Mouse (Mus musculus) mouse trophoblast stem cell (cell line): ENCODE results near the gene Gng13.
"Not testable (repeated sequence)": the region's sequence is repeated elsewhere in the genome, so short reads cannot be mapped to it uniquely, and the experiment has no call there.

Experiments
- in situ Hi-C, 2 experiments: fragments of 300-500 bp; cut with MseI, MboI; formaldehyde crosslinking; loops; 2 replicates in 1 of 2; 3 replicates in 1 of 2; pipeline ENCODE4 v1.15.1; 2025

The Gng13 gene

DNA sequence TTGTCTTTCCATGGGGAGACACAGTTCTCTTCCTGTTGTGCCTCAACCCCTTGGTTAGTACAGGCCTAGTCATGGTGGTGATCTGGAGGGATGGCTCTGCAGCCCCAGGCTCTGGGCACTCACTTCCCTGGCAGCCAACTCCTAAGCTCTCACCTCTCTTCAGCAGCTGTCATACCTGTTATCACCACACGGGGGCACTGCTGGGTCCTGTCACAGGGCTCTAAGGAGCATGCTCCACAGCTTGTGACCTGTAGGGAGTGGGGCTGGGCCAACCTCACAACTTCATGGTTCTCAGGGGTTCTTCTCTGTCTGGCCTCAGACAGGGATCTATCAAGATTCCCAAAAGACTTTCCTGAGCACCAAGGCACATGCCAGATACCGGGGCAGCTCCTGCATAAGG, 15.1 kb downstream of the Gng13 start:
- in situ Hi-C loops: loop anchor here in 1 of 2 experiments (5.0 kb wide), 1 partner anchor 70 kb away; no protein-coding TSS in a partner anchor

DNA sequence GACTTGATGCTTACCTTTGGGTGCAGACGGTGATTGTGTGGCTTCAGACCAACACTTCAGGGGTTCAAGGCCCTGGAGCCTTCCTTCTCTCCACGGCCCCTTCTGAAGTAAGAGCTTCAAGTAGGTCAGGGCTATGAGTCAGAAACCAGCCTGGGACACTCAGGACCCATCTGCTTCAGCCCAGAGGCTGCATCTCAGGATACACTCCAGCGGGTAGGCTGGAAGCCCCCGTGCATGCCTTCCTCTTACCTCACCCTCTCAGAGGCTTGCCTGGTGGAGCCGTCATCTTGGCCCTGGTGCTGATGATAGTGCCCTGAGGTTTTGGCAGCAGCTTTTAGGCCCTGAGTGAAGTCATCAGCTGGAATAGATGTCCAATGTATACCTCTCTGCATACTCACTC, 18.3 kb downstream of the Gng13 start:
- in situ Hi-C loops: no loop called here

DNA sequence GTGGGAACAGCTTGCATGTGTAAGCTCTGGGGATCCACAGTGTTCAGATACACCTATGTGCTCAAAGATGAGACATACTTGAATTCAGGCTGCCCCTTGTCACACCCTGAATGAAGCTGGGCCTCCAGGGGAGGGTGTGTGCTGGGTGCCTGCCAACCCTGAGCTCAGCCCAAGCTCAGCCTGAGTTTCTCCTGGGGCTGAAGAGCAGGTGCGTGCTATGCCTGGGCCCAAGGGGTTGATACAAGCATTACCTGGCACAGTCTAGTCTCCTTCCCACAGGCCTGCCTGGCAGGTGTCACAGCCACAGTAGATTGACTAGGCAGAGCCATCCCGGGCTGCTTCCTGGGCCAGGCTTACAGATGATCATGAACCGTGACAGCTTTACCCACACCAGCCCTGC, 18.8 kb downstream of the Gng13 start, which contains the start of gene Mslnl:
Gene Mslnl, plus strand, starts transcription at position 298 of the 400 bp plus-strand sequence.
- in situ Hi-C loops: no loop called here

DNA sequence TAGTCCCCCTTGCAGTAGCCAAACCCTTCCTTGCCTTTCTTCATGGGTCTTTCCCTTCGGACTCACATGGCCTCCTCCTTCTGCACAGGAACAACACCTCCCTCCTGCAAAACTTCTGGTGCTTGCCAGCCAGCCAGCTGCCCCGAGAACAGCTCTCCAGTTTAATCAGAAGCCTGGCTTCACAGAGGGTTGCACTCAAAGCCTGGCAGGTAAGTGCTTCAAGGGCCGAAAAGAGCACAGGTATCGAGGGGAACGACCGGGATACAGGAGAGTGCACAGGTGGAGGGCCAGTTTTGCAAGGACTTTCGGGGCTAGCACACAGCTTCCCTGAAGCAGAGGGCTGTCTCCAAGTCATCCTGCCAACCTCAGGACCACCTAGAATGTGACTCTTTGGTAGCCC, 21.9 kb downstream of the Gng13 start:
- in situ Hi-C loops: no loop called here

DNA sequence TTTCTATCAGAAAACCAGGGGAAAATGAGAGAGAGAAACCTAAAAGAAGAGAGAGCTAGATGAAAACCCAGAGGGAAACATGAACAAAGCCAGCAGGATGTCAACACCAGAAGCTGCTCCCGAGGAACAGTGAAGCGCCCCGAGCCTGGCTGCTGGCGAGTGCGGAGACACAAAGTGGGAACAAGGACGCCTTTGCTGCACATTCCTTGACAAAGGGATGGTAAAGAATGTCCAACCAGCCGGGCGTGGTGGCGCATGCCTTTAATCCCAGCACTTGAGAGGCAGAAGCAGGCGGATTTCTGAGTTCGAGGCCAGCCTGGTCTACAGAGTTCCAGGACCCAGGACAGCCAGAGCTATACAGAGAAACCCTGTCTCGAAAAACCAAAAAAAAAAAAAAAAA, 24.5 kb downstream of the Gng13 start:
- in situ Hi-C loops: not testable (repeated sequence)

DNA sequence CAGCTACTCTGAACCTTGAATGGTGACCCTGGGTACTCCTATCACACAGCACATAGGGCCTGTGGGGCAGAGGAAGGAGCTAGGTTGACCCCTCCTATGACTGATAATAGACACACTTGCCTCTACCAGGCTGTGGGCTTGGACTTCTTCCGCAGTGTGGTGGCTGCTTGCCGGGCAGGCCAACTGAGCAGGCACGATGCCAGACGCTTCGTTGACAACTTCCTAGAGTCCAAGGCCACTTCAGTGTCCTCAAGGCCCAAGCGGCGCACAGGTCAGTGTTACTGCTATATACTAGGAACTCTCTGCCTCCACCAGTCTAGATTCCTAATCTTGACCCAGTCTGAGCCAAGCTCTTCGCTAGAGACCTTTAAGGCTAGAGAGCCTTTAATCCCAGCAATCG, 26.9 kb downstream of the Gng13 start:
- in situ Hi-C loops: no loop called here

DNA sequence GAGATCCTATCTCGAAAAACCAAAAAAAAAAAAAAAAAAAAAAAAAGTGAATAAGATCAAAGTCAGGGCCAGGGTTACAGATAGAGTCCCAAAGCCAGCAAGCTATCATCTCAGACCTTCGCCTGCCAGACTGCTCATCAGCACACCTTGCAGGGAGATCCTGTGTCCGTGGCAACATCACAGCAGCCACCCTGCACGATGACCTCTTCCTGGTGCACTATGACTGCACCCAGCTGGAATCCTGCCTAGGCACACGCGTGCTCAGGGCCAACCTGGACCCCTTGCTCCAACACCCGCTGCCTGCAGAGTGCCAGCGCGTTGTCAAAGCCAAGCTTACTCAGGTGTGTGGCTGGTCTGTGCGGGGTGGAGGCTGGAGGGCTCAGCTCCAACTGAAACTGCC, 27.3 kb downstream of the Gng13 start:
- in situ Hi-C loops: no loop called here

DNA sequence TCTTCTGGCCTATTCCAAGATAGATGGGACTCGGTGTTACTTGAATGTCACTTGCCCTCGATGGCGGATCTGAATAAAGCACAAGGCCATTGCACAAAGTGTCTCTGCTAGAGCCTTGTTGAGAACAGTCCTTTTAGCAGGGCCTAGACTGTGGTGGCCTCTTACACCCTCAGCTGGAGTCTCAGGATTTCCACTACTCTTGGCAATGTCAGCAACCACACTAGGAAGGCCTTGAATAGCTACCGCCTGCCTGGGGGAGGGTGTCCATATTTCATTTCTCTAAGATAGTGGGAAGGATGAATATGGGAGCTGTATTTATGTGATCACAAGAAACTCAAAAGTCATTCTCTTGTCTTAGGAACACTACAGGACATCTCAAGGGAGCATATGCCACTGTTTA, 31.3 kb downstream of the Gng13 start:
- in situ Hi-C loops: no loop called here

DNA sequence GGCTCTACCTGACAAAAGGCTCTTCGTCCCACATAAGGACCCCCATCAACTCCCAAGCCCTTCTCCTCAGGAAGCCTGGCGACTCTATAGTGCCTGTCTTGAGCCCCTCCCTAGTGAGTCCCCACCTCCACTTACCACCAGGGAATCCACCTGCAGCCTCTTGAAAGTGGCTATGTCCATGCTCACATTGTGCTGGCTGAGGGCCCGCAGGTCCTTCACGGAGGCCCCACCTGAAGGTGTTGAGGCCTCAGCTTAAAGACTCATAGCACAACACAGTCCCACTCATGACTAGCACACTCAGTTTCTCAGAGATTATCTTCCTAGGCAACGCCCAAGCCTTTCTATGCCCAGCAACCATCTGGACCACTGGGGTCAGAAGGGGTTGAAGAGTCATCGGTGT, 32.3 kb downstream of the Gng13 start:
- in situ Hi-C loops: no loop called here

DNA sequence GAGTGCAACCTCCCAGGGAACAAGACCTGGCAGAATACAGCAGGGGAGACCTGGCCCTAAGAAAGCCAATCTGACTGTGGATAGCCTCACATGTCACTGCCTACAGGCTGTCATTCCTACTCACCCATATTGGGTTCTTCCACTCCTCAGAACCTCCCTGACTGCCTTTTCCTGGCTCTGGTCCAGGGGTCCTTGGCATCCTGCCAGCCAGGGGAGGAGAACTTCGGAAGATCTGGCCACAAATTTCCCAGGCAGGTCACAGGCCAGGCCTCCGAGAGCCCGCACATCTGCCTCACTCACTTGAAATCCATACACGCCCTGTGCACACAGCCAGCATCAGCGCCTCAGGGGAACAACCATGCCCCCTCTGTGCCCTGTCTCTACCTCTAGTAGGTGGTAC, 34.5 kb downstream of the Gng13 start:
- in situ Hi-C loops: no loop called here

DNA sequence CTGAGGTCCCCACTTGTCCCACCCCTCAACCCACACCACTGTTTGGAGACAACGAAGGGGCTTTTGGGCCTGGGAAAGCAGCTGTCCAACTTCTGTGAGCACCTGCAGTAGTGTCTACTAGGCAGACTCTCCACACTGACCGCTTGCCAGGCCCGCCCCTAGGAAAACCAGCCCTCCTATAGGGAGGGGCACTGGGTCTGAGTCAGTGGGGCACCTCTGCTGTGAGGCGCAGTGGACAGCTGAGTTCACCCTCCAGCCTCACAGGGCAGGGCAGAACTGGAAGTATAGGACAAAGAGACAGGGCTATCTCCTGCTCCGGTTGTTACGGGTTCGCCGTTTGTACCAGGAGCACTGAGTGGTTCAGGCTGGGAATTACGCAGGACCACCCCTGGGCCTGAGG, 37.3 kb downstream of the Gng13 start, which contains the start of gene Msln:
Gene Msln, minus strand, starts transcription at position 138 of the 400 bp plus-strand sequence.
- in situ Hi-C loops: no loop called here

DNA sequence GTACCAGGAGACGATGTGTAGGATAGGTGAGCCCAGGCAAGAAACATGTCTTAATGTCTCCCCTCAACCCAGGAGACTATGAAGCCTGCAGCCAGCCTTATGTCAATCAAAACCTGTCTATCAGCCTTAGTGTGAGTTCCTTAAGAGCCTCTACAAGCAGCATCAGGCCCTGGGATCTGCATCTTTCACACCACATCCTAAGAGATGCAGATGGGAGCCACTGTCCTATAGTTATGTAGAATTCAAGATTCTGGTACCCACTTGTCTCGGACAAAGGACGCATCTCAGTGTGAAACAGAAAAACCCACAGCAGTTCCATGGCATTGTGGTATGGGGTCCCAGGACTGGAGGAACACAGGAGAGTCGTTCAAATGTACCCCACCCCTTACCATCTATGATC, 38.1 kb downstream of the Gng13 start:
- in situ Hi-C loops: no loop called here

DNA sequence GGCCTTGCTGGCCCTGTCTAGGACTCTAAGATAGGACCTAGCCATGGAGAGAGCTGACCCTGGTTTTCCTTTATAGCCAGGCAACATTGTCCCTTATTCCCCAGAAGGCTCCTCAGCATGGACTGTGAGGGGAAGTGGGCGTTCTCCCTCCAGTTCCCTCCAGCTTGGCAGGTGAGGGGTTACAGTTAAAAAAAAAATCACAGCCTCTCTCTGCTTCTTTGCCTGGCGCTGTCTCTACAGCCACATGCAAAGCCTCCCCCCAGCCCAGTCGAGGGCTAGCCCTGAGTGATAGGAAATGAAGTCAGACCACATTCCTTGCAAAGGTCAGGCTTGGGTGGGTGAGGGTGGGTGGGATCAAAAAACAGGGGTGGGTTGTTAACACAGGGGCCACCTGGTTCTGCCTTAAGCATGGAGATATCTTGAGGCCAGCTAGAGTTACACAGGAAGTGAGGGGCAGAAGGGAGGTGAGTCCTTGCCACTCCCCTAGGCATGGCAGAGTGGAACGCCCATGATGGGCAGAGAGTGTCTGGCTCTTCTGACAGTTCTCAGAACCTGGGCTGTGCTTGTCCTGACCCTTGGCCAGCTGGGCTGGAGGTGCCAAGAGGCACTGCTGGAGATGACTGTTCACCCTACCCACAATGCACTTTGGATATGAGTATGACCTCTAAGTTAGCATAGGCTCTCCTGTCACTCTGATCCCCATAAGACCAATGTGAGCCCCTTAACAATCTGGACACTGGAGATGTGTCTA, 38.8 kb downstream of the Gng13 start:
- in situ Hi-C loops: no loop called here

DNA sequence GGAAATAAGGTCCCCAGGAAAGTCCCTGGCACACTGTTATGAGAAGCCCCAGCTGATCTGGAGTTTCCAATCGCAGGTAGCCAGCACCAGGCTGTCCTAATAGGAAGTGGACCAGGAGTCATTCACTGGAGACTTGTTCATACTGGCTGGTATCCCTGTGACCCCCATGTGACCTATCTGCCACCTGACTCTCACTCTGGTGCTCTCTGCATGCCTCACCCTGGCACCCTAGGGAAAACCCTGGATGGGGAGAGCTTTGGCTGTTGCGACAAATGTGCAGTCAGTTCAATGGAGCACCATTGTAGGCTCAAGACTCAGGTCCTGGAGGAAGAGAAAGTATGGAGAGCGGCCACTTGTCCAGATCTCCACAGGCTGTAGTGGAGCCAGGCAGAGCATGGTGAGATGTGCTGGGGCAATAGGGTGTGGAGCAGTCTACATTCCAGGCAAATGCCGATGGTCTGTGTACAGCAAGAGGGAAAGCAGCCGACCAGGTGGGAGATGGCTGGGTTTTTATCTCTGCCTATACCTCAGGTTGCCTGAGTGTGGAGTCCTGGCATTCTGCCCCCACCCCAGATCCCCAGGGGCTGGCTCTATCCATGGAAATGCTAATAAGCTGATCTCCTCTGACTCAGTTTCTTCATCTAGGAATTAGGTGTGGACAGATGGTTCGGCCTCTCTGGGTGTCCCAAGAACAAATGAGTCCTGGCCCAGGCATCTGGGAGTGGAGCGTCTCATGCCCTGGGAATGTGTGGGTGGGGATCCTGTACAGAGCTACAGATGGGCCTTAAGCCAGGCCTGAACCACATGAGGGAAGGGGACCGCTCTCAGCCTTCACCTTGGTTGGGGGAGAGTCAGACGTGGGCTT, 39.6 kb downstream of the Gng13 start:
- in situ Hi-C loops: no loop called here

DNA sequence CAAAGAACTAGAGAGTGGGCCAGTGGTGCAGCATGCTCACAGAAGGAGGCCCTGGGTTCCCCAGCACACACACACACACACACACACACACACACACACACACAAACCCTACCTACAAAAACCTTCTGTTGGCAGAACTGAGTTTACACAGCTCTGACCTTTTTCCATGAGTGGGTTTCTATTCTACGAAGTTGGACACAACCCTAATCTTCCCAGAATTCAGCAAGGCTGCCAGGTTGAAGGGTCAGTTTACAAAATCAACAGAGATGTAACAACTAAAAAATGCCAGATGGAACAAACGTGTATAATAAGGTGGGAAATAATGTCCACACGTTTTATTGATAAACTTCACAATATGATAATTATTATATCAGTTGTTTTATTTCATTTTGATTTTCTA, 40.7 kb downstream of the Gng13 start:
- in situ Hi-C loops: no loop called here

DNA sequence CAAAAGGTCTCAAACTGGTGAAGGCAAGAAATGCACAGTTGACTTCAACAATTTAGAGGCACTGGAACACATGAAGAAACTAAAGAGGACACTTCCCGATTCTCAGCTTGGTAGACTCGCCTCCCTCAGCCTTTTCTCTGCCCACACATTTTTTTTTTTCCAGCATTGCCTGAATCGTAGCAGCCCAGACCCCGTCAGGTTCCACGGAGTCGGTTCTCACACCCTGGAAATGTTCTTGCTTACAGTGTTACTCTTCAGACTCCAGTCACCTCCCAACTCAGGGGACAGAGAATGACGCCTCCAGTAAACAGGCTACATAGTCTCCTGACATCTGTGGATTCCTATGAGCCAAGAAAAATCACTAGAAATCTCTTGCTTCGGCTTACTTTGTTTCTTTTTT, 43.2 kb downstream of the Gng13 start:
- in situ Hi-C loops: no loop called here

DNA sequence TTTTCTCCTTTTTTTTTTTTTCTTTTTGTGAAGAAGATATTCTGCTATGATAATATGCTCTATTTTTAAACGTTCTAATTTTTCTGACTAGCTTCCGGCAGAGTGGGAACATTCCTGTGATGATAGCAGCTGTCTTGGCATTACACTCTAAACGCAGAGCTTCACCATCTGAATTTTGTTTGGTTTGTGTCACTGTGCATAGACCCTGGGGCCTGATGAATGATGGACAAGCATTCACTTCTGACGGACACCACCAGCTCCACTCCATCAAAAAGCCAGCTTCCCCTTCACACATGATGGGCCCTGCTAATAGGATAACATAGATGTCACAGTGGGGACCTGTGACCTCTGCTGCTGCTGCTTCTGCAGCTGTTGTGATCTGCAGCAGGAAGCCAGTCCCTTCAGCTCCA, 44.6 kb downstream of the Gng13 start:
- in situ Hi-C loops: no loop called here

DNA sequence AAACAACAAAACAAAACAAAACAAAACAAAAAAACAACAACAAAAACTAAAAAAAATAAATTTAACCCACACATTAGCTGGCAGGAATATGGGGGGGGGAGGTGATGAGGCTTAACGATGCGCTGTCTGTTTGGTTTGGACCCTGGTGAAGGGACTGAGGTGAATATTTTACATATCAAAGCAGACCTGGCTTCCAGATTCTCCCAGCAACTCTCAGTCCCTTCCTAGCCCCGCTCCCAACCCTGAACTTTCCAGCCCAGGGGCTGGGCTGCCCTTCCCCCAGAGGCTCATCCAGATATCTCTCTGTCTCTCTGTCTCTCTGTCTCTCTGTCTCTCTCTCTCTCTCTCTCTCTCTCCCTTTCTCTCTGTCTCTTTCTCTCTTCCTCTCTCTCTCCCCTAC, 45.6 kb downstream of the Gng13 start:
- in situ Hi-C loops: no loop called here

DNA sequence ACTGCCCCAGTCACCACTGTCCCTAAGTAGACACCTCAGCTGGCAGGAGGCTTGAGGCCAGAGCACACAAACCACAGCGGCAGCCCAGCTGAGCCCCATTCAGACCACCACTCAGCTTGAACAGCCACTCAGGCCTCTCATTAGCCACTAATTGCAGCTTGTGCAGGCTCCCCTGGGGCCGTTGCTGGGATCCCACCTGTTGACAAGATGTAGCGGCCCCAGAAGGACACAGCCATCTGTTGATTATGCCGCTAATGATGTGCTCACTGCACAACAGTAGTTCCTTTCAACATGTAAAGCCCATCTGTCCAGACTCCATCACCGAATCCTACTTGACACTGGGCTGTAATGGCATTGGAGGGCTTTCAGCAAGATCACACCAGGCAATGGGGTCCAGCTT, 48.9 kb downstream of the Gng13 start:
- in situ Hi-C loops: loop anchor here in 1 of 2 experiments (5.0 kb wide), 1 partner anchor 36 kb away; no protein-coding TSS in a partner anchor
